Mouse (Mus musculus) cerebellum, postnatal 10 days (tissue): ENCODE measurements around the gene Olfr131.
"Not testable (repeated sequence)": the region's sequence is repeated elsewhere in the genome, so short reads cannot be mapped to it uniquely, and the experiment has no call there.

Experiments
- DNase-seq, 2 experiments: peaks; one replicate each; pipeline ENCODE4 v3.0.0; 2021; ENCODE audit warnings: mixed read lengths in 2 of 2

The Olfr131 gene

GRCm38 (mm10) chr17:38088593-38088992 lies at the start of gene Olfr131:
Gene Olfr131, minus strand, starts transcription at chr17:38088693.
- no peak for DNase-seq

GRCm38 (mm10) chr17:38134426-38134825 lies 45.9 kb upstream of the Olfr131 start, which contains the start of gene Olfr132:
Gene Olfr132, minus strand, starts transcription at chr17:38134526.
- no peak for DNase-seq

- not testable (repeated sequence) for DNase-seq
Observed at GRCm38 (mm10) chr17:38125371-38125770, 36.9 kb upstream of the Olfr131 start.

- DNase-seq, result not testable (repeated sequence)
Observed at GRCm38 (mm10) chr17:38124199-38124598, 35.7 kb upstream of the Olfr131 start.

- no peak for DNase-seq
Observed at GRCm38 (mm10) chr17:38082364-38082763, 6.1 kb downstream of the Olfr131 start.

- DNase-seq, result no peak
Observed at GRCm38 (mm10) chr17:38063621-38064020, 24.9 kb downstream of the Olfr131 start, which contains the start of gene Olfr130. Gene Olfr130, plus strand, starts transcription at chr17:38063921.

GRCm38 (mm10) chr17:38059979-38060378 lies 28.5 kb downstream of the Olfr131 start, which contains the start of gene Olfr129:
Gene Olfr129, minus strand, starts transcription at chr17:38060079.
- DNase-seq, result no peak
